Mouse (Mus musculus) c-Kit-positive CD71-negative TER-119-negative erythroid progenitor cells, embryonic 14.5 days (primary cell): Measurements from ENCODE around the gene 1700024G13Rik.
A peak's percentile ranks its signal among the peaks of the same experiment; 100 is the strongest.
"Not testable (repeated sequence)": the region's sequence is repeated elsewhere in the genome, so short reads cannot be mapped to it uniquely, and the experiment has no call there.

Source experiments
- DNase-seq: peaks from one replicate; pipeline ENCODE4 v3.0.0-alpha.2; 2013; ENCODE audit warnings: low read depth

1700024G13Rik gene

GRCm38 (mm10) chr14:32388196-32388595 lies at the start of gene 1700024G13Rik:
1700024G13Rik (minus strand) TSS chr14:32388391.
- peak; percentile 42 for DNase-seq

GRCm38 (mm10) chr14:32437352-32437793 lies 49.2 kb upstream of the 1700024G13Rik start:
- no peak for DNase-seq

GRCm38 (mm10) chr14:32429030-32429602 lies 40.9 kb upstream of the 1700024G13Rik start:
- no peak for DNase-seq

- DNase-seq: no peak
These were observed 35.8 kb upstream of the 1700024G13Rik start for GRCm38 (mm10) chr14:32423946-32424345.

GRCm38 (mm10) chr14:32418747-32419146 lies 30.6 kb upstream of the 1700024G13Rik start:
- DNase-seq: no peak

- DNase-seq: no peak
These were observed 23.9 kb upstream of the 1700024G13Rik start for GRCm38 (mm10) chr14:32412075-32412474.

GRCm38 (mm10) chr14:32410084-32410483 lies 21.9 kb upstream of the 1700024G13Rik start:
- DNase-seq: no peak

- DNase-seq: not testable (repeated sequence)
These were observed 17.2 kb upstream of the 1700024G13Rik start for GRCm38 (mm10) chr14:32405399-32405798.

- DNase-seq: no peak
These were observed 6.6 kb downstream of the 1700024G13Rik start for GRCm38 (mm10) chr14:32381619-32382018.

GRCm38 (mm10) chr14:32381066-32381465 lies 7.1 kb downstream of the 1700024G13Rik start:
- DNase-seq: no peak

GRCm38 (mm10) chr14:32380099-32380480 lies 8.1 kb downstream of the 1700024G13Rik start:
- DNase-seq: no peak

GRCm38 (mm10) chr14:32379395-32380098 lies 8.6 kb downstream of the 1700024G13Rik start:
- DNase-seq: no peak

GRCm38 (mm10) chr14:32372510-32372909 lies 15.7 kb downstream of the 1700024G13Rik start:
- DNase-seq: no peak

GRCm38 (mm10) chr14:32369756-32370155 lies 18.4 kb downstream of the 1700024G13Rik start:
- no peak for DNase-seq

- no peak for DNase-seq
These were observed 23.8 kb downstream of the 1700024G13Rik start for GRCm38 (mm10) chr14:32364359-32364758.

- not testable (repeated sequence) for DNase-seq
These were observed 36.8 kb downstream of the 1700024G13Rik start for GRCm38 (mm10) chr14:32351181-32351920.

GRCm38 (mm10) chr14:32347307-32347706 lies 40.9 kb downstream of the 1700024G13Rik start:
- no peak for DNase-seq

GRCm38 (mm10) chr14:32344694-32345093 lies 43.5 kb downstream of the 1700024G13Rik start:
- no peak for DNase-seq

- no peak for DNase-seq
These were observed 44.0 kb downstream of the 1700024G13Rik start for GRCm38 (mm10) chr14:32344176-32344575.

GRCm38 (mm10) chr14:32341823-32342222 lies 46.4 kb downstream of the 1700024G13Rik start:
- no peak for DNase-seq

GRCm38 (mm10) chr14:32336547-32336946 lies 51.6 kb downstream of the 1700024G13Rik start:
- no peak for DNase-seq

GRCm38 (mm10) chr14:32336021-32336420 lies 52.2 kb downstream of the 1700024G13Rik start:
- no peak for DNase-seq
